Mouse (Mus musculus): ENCODE results near the gene Apoa5. TPM values are rescaled to one million over a fixed set of nuclear protein-coding genes. Genes with fewer than 3 reads are reported as not detected.

The Apoa5 gene
- total RNA-seq, 1 experiment from 2014 or later: not detected

DNA sequence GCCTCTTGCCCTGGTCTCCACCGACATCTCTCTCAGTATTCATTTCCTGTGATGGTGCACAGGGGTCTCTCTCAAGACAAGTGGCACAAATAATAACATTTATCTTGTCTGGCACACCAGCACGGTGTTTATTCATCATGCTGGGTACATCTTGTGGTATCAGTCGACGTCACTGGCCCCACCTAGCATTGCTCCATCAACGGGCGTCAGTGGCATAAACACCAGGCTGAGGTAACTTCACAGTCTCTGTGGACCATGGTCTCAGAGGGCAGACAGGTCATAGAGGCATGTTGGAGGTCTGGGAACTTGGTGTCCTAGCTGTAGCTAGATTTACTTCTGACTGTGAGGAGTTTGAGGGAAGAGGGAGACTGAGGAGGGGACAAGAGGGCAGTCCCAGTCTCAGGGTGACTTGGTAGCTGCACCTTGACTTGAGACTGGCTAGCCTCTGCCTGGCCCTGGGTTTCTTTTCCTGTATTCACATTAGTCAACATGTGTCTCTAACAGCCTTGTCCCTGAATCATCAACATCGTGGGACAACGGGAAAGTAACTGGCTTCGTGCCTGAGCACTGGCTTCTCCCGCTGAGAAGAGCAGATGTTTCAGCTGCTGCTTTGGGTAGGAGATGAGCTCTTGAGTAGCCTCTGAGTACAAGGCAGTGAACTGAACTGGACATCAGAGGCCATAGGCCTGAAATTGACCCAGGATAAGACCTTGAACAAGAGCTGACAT lies 11.6 kb upstream of the Apoa5 start:
- ATAC-seq (replicated peaks; ENCODE audit: insufficient number of reproducible peaks, low FRiP score, low TSS enrichment, poor library complexity, severe bottlenecking): 0 out of 2 replicates have a peak, but pooled peaks have one; percentile 27

DNA sequence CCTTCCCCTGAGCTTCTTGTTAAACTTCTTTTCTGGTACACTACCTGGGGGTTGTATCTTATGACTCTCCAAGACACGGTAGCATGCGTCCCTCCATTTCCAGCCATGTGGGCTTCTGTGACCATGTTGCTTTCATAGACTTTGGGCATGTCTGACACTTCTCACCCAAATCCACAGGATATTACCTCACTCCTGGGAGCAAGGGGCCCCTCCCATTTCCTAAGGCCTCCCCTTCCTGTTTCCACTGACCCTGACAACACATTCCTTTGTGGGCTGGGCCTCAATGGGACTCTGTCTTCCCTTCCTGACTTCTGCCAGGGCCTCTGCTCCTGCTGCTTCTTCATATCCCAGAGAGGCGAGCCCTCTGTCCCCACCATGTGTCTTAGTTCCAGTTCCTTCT lies 10.9 kb upstream of the Apoa5 start:
- no peak for ATAC-seq (replicated peaks; ENCODE audit: insufficient number of reproducible peaks, low FRiP score, low TSS enrichment, poor library complexity, severe bottlenecking)

DNA sequence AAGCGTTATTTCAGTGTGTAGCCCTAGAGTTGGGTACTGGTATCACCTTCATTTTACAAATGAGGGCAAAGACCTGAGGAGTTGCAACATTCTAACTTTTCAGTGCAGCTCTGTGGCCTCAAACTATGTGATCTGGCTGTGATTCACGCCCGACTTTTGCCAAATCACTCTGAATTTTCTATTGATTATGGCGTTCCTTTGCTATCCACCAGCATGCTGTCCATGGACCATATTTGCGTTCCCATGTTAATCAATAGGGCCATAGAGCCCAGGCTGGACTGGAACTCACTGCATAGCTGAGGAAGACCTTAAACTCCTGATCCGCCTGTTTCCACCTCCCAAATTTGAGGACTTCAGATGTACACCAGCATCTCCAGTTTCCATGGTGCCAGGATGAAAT lies 9.3 kb upstream of the Apoa5 start:
- ATAC-seq (replicated peaks; ENCODE audit: insufficient number of reproducible peaks, low FRiP score, low TSS enrichment, poor library complexity, severe bottlenecking): no peak

DNA sequence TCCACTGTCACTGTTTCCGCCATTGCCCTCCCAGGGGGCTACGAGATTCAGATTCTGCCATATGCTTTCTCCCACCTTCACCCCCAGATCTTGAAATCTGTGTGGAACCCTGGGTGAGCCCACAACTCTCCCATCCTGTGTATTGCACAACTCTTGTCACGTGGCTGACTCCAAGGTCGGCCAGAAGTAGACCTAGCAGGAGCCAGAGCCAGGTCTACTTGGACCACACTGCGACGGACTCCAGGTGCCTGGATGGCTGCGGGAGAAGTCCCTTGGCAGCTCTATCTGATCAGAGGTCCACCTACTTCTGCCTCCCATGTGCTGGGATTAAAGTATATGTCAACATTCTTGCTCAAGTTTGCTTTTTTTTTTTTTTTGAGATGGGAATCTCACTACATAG lies 7.3 kb upstream of the Apoa5 start:
- ATAC-seq (replicated peaks; ENCODE audit: insufficient number of reproducible peaks, low FRiP score, low TSS enrichment, poor library complexity, severe bottlenecking): no peak

DNA sequence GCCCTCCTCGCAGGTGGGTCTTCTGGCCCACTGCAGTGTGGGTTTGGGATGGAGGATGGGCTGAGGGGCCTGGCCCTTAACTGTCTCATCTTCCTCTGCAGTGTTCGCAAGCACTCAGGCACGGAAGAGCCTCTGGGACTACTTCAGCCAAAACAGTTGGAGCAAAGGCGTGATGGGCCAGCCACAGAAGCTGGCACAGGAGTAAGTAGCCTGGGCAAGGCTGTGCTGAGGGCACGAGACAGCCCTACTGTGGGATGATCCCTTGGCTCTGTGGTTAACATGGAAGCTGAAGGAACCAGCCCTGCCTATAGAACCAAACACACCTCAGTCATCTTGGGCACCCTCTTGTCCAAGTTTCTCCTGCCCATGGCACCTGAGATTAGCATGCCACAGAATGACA lies 692 bp downstream of the Apoa5 start:
- ATAC-seq (replicated peaks; ENCODE audit: insufficient number of reproducible peaks, low FRiP score, low TSS enrichment, poor library complexity, severe bottlenecking): no peak

DNA sequence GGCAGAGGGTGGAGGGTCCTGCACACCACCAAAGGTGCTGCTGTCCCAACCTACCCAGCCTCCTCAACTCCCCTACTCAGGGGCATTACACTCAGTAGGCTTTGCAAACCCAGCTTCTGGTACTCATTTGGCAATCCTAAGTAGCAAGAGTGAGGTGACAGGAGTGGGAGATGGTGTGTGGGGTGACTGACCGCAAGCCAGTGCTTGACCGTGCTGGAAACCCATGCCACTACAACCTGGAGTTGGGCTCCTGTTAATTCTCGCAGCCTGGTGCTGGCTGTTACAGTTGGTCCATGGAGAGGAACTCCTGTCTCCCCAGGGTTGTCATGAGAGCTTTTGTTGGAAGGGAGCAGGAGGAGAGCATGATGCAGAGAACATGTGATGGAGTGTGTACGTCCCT lies 2.3 kb downstream of the Apoa5 start:
- ATAC-seq (replicated peaks; ENCODE audit: insufficient number of reproducible peaks, low FRiP score, low TSS enrichment, poor library complexity, severe bottlenecking): no peak

DNA sequence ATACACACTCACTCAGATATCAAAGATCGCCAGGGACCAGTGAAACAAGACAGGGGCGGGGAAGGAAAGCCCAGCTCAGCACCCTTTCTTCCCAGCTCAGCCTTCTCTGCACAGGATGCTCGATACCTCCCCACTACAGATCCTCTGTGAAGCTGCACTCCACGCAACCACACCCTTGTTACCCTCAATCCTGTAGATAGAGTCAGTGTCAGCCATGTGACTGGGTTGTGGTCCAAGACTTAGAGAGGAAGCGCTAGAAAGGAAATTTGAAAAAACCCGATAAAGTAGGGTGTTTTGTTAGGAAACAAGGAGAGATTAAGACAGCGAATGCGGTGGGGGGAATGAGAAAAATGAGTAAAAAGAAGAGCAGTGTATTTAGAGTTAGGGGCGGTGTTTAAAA lies 3.6 kb downstream of the Apoa5 start:
- no peak for ATAC-seq (replicated peaks; ENCODE audit: insufficient number of reproducible peaks, low FRiP score, low TSS enrichment, poor library complexity, severe bottlenecking)

DNA sequence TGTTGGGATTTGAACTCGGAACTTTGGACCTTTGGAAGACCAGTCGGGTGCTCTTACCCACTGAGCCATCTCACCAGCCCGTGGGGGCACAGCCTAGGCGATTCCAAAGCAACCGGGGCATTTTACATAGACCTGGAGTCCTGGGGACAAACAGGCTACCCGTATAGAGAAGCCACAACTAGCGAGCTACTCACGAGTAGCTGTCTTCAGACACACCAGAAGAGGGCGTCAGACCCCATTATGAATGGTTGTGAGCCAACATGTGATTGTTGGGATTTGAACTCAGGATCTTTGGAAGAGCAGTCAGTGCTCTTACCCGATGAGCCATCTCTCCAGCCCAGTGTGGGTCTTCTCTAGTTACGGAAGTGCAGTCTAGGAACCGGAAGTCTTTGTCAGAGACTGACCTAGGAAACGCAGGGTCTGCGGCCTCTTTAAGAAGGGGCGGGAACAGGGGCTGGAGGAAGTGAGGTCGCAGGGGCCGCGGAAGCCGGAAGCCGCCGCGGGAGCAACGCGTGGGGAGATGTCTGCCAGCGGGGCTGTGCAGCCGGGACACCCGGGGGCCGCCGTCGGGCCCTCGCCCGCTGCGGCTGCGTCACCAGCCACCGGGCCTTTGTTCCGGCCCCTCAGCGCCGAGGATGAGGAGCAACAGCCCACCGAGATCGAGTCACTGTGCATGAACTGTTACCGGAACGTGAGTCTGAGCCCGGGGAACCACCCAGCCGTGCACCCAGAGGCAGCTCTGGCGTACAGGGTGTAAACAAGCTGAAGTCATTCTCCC lies 4.4 kb downstream of the Apoa5 start, which contains the start of gene Zpr1:
Gene Zpr1 (plus strand): TSS at position 388 of the 778 bp plus-strand sequence.
- peak; percentile 92 for ATAC-seq (replicated peaks; ENCODE audit: insufficient number of reproducible peaks, low FRiP score, low TSS enrichment, poor library complexity, severe bottlenecking)

DNA sequence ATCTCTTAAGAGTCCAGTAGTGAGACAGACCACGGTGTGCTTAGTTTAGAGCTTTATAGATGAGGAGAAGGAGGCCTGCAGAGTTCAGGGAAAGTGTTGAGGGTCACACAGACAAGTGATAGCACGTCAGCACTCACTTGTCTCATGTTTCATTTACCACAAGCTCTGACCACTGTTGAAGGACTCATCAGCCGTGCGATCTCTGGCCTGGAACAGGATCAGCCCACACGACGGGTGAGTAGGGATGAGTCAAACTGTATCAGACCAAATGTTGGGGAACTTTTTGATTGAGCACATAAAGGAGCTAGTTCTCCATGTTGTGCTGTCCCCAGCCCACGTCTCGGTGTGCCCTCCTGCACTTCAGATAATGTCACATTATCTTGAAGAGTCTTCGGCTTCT lies 6.1 kb downstream of the Apoa5 start:
- no peak for ATAC-seq (replicated peaks; ENCODE audit: insufficient number of reproducible peaks, low FRiP score, low TSS enrichment, poor library complexity, severe bottlenecking)

DNA sequence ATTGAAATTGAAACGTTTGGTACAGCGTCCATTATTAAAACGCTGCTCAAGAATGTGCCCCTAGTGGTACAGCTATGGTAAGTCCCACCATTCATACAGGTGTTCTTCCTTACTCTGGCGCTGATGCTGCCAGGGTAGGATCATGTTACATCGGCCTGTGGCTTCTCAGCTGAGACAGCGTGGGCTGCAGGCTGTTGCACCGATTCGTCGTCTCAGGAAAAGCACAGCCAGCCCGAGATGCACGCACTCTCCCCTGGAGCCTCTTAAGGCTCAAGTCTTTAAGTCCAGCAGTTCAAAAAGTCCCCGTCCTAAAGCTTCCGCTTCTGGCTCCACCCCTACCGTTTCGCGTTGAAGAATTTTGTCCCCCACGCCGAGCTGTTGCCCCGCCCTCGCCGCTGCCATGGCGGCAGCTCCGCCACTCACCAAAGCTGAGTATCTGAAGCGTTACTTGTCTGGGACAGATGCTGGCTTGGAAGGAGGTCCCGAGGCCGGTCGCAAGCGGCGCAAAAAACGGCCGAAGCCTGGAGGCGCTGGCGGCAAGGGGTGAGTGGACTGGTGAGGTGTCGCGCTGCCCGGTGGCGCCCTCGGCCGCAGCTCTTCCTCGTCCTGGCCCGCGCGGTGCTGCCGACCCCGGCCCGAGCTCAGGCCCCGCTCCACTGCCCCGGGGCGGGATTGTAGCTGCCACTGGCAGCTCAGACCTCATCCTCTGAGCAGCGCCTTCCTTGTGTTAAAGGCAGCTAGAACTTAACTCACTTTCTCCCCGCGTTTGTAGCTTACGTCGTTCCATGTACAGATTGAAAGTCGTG lies 14.4 kb downstream of the Apoa5 start, which contains the start of gene Bud13:
Gene Bud13 (plus strand): TSS at position 378 of the 806 bp plus-strand sequence.
- peak; percentile 96 for ATAC-seq (replicated peaks; ENCODE audit: insufficient number of reproducible peaks, low FRiP score, low TSS enrichment, poor library complexity, severe bottlenecking)

DNA sequence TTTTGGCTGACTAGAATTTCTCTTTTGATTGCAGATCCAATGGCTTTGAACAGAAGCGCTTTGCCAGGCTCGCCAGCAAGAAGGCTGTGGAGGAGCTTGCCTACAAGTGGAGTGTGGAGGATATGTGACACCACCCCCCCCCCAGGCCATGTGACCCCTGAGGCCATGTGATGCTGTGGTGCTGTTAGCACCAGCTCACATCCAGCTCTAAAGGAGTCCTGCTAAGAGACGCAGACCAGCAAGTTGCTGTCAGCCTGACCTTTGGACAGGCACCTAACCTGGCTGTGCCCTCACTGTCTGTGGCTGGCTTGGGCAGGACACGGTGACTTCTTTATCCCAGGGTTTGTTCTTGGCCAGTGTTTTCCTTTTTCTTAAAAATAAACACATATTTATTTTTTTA lies 29.9 kb downstream of the Apoa5 start:
- ATAC-seq (replicated peaks; ENCODE audit: insufficient number of reproducible peaks, low FRiP score, low TSS enrichment, poor library complexity, severe bottlenecking): no peak

DNA sequence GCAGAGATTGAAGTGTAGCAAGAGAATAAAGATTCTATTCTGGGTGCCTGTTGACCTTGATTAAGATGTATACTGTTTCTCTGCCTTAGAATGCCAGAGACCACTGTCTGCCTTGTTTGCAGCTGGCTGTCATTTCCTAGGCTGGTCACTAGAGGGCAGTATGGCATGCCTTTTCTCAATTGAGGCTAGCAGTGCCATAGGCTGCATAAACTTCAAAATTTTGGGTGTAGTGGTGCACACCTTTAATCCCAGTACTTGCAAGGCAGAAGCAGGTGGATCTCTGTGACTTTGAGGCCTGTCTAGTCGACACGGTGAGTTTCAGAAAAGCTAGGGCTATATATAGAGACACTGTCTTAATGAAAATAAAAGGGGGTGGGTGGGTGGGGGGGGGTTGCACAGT lies 33.7 kb downstream of the Apoa5 start:
- ATAC-seq (replicated peaks; ENCODE audit: insufficient number of reproducible peaks, low FRiP score, low TSS enrichment, poor library complexity, severe bottlenecking): peak; percentile 74; the same call in 1 of the 2 replicates

DNA sequence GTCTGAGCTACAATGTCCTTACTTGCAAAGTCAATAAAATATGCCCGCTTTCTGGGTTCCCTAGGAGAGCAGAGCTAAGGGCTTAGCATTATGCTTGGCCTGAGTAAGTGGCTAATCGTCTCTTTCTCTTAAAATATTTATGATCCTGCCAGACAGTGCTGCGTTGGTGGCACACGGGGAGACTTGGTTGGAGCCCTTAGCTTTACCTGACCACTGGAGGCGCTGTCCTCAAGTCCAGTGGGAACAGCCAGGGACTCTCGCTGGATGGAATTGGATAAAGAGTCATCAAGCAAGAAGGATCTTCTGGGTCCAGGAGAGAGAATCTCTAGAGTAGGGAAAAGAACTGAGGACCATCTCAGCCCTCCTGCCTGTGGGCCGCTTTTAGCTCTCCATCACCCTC lies 40.7 kb downstream of the Apoa5 start:
- ATAC-seq (replicated peaks; ENCODE audit: insufficient number of reproducible peaks, low FRiP score, low TSS enrichment, poor library complexity, severe bottlenecking): no peak

DNA sequence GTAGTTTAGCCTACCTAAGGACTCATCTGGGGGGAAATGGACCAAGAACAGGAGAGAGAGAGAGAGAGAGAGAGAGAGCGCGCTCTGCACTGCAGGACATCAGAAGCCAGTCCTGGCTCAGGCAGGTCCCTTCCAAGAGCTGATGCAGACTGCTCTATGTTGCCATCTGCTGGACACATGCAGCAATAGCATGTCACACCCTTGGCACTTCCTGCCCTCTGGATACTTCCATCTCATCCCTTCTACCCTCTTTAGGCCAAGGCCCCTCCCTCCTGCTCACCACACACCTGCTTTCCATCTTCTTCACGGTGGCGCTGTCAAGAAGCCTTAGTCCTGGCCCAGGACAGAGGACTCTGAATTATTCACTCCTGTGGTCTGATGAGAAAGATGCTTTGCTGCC lies 46.1 kb downstream of the Apoa5 start:
- peak; percentile 86 for ATAC-seq (replicated peaks; ENCODE audit: insufficient number of reproducible peaks, low FRiP score, low TSS enrichment, poor library complexity, severe bottlenecking)

DNA sequence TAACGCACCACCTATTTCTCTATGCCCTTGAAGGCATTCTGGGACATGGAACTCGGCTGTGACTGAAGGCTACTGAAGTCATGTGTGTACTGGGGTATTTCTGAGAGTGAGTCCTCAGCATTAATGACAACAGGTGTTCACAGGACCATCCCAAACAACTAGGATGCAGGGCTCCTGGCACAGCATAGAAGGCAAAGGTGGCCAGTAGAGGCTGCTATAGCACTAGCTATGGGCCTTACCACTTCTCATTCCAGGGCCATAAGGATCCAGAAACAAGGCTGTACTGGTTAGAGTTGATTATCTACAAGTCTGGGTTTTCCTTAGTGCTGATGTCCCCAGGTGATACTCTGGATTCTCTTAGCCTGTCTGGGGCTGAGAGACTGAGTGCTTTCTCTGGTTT lies 46.5 kb downstream of the Apoa5 start:
- no peak for ATAC-seq (replicated peaks; ENCODE audit: insufficient number of reproducible peaks, low FRiP score, low TSS enrichment, poor library complexity, severe bottlenecking)

DNA sequence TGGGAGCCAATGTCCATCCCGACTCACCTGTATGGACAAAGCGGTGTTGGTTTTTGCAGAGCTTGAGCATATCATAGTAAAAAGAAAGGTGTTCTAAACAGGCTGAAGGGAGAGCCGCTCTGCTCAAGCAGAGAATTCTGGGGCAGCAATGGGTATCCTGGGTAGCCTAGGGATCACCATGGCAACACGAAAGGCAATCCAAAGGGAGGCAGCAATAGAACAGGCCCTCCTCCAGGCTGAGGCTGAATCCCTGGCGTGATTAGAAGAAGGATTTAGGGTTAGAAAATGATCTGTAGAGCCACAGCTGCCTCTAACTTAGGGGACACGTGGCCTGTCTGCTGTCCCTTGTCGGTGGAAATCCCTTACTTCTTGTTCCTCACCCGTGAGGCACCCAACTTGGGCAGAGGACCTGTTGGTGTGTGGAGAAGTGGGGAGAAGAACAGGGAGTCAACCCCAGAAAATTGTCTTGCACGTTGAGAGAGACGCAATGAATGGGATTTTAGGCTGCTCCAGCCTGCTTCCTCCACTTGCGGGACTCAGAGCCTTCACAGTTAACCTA lies 47.5 kb downstream of the Apoa5 start:
- no peak for ATAC-seq (replicated peaks; ENCODE audit: insufficient number of reproducible peaks, low FRiP score, low TSS enrichment, poor library complexity, severe bottlenecking)

DNA sequence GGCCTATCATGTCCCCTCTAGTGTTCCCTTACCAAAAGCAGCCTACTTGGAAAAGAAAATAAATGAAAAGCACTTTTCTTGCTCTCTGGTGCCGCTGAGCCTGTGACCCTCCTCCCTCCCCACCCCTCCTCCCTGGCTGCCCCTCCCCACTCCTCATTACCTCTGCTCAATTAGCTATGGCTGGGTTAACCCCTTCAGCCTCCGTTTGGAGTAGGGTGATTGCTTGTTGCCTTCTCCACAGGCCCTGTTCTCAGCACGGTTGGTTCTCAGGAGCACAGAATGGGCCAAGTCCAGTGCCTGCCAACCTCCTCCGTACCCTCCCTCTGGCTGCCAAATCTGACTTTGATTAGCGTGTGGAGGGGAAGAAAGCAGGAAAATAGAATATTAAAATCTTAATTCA lies 48.0 kb downstream of the Apoa5 start:
- no peak for ATAC-seq (replicated peaks; ENCODE audit: insufficient number of reproducible peaks, low FRiP score, low TSS enrichment, poor library complexity, severe bottlenecking)

DNA sequence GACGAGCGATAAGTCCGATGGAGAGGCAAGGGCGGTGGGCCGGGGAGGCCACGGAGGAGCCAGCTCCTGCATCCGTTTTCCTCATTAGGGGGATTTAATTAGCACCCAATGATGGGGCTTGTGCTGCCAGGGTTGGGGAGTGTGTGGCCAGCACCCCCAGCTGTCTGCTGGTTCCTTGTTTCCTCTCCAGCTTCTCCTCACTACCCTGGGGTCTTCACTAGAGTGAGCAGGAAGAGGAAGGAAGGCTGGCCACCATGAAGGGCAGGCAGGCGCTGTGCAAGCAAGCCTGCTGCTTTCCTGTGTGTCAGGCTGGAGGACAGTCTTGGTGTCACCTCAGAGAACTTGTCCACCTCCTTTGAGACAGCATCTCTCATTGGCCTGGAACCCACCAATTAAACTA lies 48.5 kb downstream of the Apoa5 start:
- ATAC-seq (replicated peaks; ENCODE audit: insufficient number of reproducible peaks, low FRiP score, low TSS enrichment, poor library complexity, severe bottlenecking): no peak

DNA sequence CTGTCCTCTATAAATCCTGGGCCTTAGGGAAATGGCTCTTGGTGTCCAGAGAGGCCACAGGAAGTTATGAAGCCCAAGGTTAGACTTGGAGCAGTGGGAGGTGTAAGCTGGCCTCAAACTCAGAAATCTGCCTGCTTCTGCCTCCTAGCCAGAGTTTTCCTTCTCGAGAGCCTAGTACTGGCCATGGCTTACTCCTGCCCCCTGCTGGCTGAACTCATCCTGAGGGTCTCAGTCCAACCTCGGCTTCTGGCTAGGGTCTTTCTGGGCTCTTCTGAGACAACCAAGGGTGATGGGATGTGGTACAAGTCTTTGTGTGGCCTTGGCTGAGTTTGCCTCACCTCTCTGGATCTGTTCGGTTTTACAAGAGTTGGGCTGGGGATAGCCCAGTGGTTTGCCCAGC lies 49.5 kb downstream of the Apoa5 start:
- ATAC-seq (replicated peaks; ENCODE audit: insufficient number of reproducible peaks, low FRiP score, low TSS enrichment, poor library complexity, severe bottlenecking): no peak
